Mouse (Mus musculus) liver, embryonic 14.5 days (tissue): ENCODE data around the gene Usf3. TPM values are rescaled to one million over a fixed set of nuclear protein-coding genes. Genes with fewer than 3 reads are reported as not detected.

Source experiments
- ATAC-seq: fragments of 200-750 bp; cut with Nextera tagmentation; 2 replicates; pipeline ENCODE4 v1.8.0; 2017; ENCODE audit warnings: moderate number of reproducible peaks, mild to moderate bottlenecking, moderate library complexity; ENCODE audit not compliant: insufficient read depth
- DNase-seq, 3 experiments: peaks; one replicate each; pipeline ENCODE4 v3.0.0-alpha.2; 2012 to 2013; ENCODE audit warnings: low read depth in 3 of 3, low spot score in 3 of 3
- H3K27ac ChIP-seq: fragments of 300-500 bp; sonication (generic); 2 replicates; pipeline ENCODE4 v1.5.1; 2014; ENCODE audit warnings: moderate library complexity, mild to moderate bottlenecking, control low read depth, inconsistent platforms
- H3K27me3 ChIP-seq: fragments of 300-500 bp; sonication (generic); 2 replicates; pipeline ENCODE4 v1.6.1; 2014; ENCODE audit warnings: mild to moderate bottlenecking, low read length, moderate library complexity; ENCODE audit not compliant: control insufficient read depth, insufficient read depth
- H3K36me3 ChIP-seq: fragments of 300-500 bp; sonication (generic); replicated peaks from 2 replicates; pipeline ENCODE4 v1.6.1; 2014; ENCODE audit warnings: low read depth; ENCODE audit not compliant: control insufficient read depth, insufficient read depth
- H3K4me1 ChIP-seq, 2 experiments: fragments of 200-500 bp in 1 of 2; fragments of 300-500 bp in 1 of 2; sonication (generic) in 1 of 2; replicated peaks; 2 replicates each; pipeline ENCODE4 v1.6.1; 2012 to 2014; ENCODE audit warnings: antibody characterized with exemption in 1 of 2, inconsistent platforms in 1 of 2, low read length in 1 of 2; ENCODE audit not compliant: control insufficient read depth in 2 of 2, insufficient read depth in 2 of 2
- H3K4me2 ChIP-seq: fragments of 300-500 bp; sonication (generic); 2 replicates; pipeline ENCODE4 v1.6.1; 2014; ENCODE audit warnings: low read depth, mild to moderate bottlenecking, control low read depth, moderate library complexity
- H3K4me3 ChIP-seq, 2 experiments: fragments of 200-500 bp in 1 of 2; fragments of 300-500 bp in 1 of 2; sonication (generic) in 1 of 2; 2 replicates each; pipeline ENCODE4 v1.5.1; 2012 to 2014; ENCODE audit warnings: low read depth in 2 of 2, low read length in 2 of 2, mild to moderate bottlenecking in 2 of 2, control low read depth in 1 of 2, inconsistent platforms in 1 of 2, moderate library complexity in 1 of 2; ENCODE audit not compliant: insufficient read depth in 1 of 2
- H3K9ac ChIP-seq: fragments of 300-500 bp; sonication (generic); replicated peaks from 2 replicates; pipeline ENCODE4 v1.6.1; 2014; ENCODE audit warnings: mild to moderate bottlenecking, control low read depth, moderate library complexity
- H3K9me3 ChIP-seq: fragments of 300-500 bp; sonication (generic); 2 replicates; pipeline ENCODE4 v1.6.1; 2016; ENCODE audit warnings: low read length, mixed read lengths; ENCODE audit not compliant: control insufficient read depth
- CTCF ChIP-seq: IDR thresholded peaks from 2 replicates; pipeline ENCODE4 v1.5.1; 2016; ENCODE audit warnings: antibody characterized with exemption, low read depth, control low read depth
- EP300 ChIP-seq: IDR thresholded peaks from 2 replicates; pipeline ENCODE4 v1.6.1; 2016; ENCODE audit warnings: antibody characterized with exemption, low read depth
- WGBS: fragments of 180-500 bp; shearing (Covaris S2); extraction: QIAGEN DNeasy Blood & Tissue Kit; methylation state at CpG from one replicate; pipeline ENCODE4 v1.1.7; 2014; ENCODE audit not compliant: insufficient replicate concordance; 5-methylcytosine and 5-hydroxymethylcytosine counted together
- polyA plus RNA-seq, 2 experiments: library from polyadenylated mRNA; depleted of rRNA in 1 of 2; stranded (reverse) in 1 of 2; unstranded in 1 of 2; fragments of >200 nt; fragmentation: Nextera tagmentation in 1 of 2; extraction: Ambion mirVana in 1 of 2; gene quantifications; 2 replicates each; pipeline versions ENCODE4 v1.2.1 to v1.2.3; 2012 to 2014

Gene Usf3
- polyA plus RNA-seq, 2 experiments = 2.7 to 3.9 TPM

GRCm38 (mm10) chr16:44139536-44140185, 33.4 kb upstream of the Usf3 start, which contains the start of the genes Atp6v1a and Naa50:
Gene Atp6v1a (minus strand): TSS chr16:44139705.
Gene Naa50 (plus strand): TSS chr16:44139830.
- Histone ChIP-seq H3K4me1 (peaks cover 8 to 10% of the 10 kb centered on the region in 2 experiments), H3K4me2 (peak within 1 kb of the TSS; percentile 100), H3K36me3 (peaks cover under 1% of the 10 kb centered on the region; the same call in 1 of the 2 replicates), H3K9ac (peak within 1 kb of the TSS; percentile 92), H3K9me3 (no peaks in the 10 kb centered on the region), H3K27me3 (no peaks in the 10 kb centered on the region), H3K27ac (peak within 1 kb of the TSS; percentile 97), H3K4me3 (peak within 1 kb of the TSS; percentile 92 to 93)
- DNase-seq (peak; percentile 77 to 81 (median 78)), ATAC-seq (peak; percentile 82)
- TF ChIP-seq EP300 = peak; percentile 23; the same call in 1 of the 2 replicates
- no peak for TF ChIP-seq CTCF
- under 1% methylated on average over 70 of the region's 71 CpGs for WGBS

- H3K9ac ChIP-seq = peak overlapping the region; percentile 92
- WGBS = under 1% methylated on average over 43 of the region's 44 CpGs
- no peak for TF ChIP-seq EP300
- peak; percentile 74 for TF ChIP-seq CTCF
Observed at GRCm38 (mm10) chr16:44140186-44140787, 32.8 kb upstream of the Usf3 start.

GRCm38 (mm10) chr16:44141483-44141882, 31.6 kb upstream of the Usf3 start:
- no peak overlapping the region; the same call in 1 of the 2 replicates for H3K27ac ChIP-seq
- peak overlapping the region; percentile 41 to 93 for H3K4me3 ChIP-seq
- DNase-seq = no peak
- TF ChIP-seq CTCF = no peak
- TF ChIP-seq EP300 = no peak
- peak overlapping the region; percentile 38; the same call in 1 of the 2 replicates for H3K9ac ChIP-seq
- no peak for ATAC-seq
- peaks cover 8 to 10% of the 10 kb centered on the region in 2 experiments for H3K4me1 ChIP-seq
- 42% methylated on average over 6 of the region's 6 CpGs for WGBS
- peak overlapping the region; percentile 100 for H3K4me2 ChIP-seq
- no peaks in the 10 kb centered on the region for H3K27me3 ChIP-seq
- H3K9me3 ChIP-seq = no peaks in the 10 kb centered on the region
- H3K36me3 ChIP-seq = peaks cover 3% of the 10 kb centered on the region; the same call in 1 of the 2 replicates

More at GRCm38 (mm10) chr16:44140186-44140787, 32.8 kb upstream of the Usf3 start:
- H3K4me2 ChIP-seq = peak overlapping the region; percentile 100
- ATAC-seq (peak; percentile 68), DNase-seq (peak; percentile 70 to 79 (median 76))
- H3K9me3 ChIP-seq = no peaks in the 10 kb centered on the region
- no peaks in the 10 kb centered on the region for H3K27me3 ChIP-seq
- H3K4me3 ChIP-seq = peak overlapping the region; percentile 92 to 93
- H3K27ac ChIP-seq = peak overlapping the region; percentile 97
- peaks cover 3% of the 10 kb centered on the region; the same call in 1 of the 2 replicates for H3K36me3 ChIP-seq
- H3K4me1 ChIP-seq = peaks cover 8 to 10% of the 10 kb centered on the region in 2 experiments

GRCm38 (mm10) chr16:44149002-44149767, 23.9 kb upstream of the Usf3 start:
- no peak for ATAC-seq
- peak; percentile 18; the same call in 1 of the 2 replicates for TF ChIP-seq CTCF
- TF ChIP-seq EP300 = no peak
- Histone ChIP-seq H3K4me2 (no peak overlapping the region), H3K4me3 (no peak overlapping the region), H3K4me1 (no peaks in the 10 kb centered on the region; a peak in 1 of 4 replicates), H3K27me3 (no peaks in the 10 kb centered on the region), H3K36me3 (peaks cover 3% of the 10 kb centered on the region; the same call in 1 of the 2 replicates), H3K9me3 (no peaks in the 10 kb centered on the region), H3K27ac (no peak overlapping the region), H3K9ac (no peak overlapping the region)
- WGBS = 76% methylated on average over 1 of the region's 1 CpGs
- DNase-seq = no peak
